Mouse (Mus musculus) heart, embryonic 10.5 days (tissue): ENCODE data around the gene Cggbp1. TPM values are rescaled to one million over a fixed set of nuclear protein-coding genes. Genes with fewer than 3 reads are reported as not detected.

ENCODE experiments used
- DNase-seq: peaks from one replicate; pipeline ENCODE4 v3.0.0-alpha.2; 2017; ENCODE audit warnings: low spot score
- H3K27ac ChIP-seq: fragments of 300-500 bp; sonication (generic); 2 replicates; pipeline ENCODE4 v1.5.1; 2016; ENCODE audit warnings: mild to moderate bottlenecking
- H3K27me3 ChIP-seq: fragments of 300-500 bp; sonication (generic); 2 replicates; pipeline ENCODE4 v1.6.1; 2016; ENCODE audit warnings: mild to moderate bottlenecking; ENCODE audit not compliant: poor library complexity, insufficient read depth, severe bottlenecking
- H3K36me3 ChIP-seq: fragments of 300-500 bp; sonication (generic); 2 replicates; pipeline ENCODE4 v1.6.1; 2016; ENCODE audit warnings: mild to moderate bottlenecking, moderate library complexity
- H3K4me1 ChIP-seq: fragments of 300-500 bp; sonication (generic); 2 replicates; pipeline ENCODE4 v1.6.1; 2016; ENCODE audit warnings: mild to moderate bottlenecking
- H3K4me3 ChIP-seq: fragments of 300-500 bp; sonication (generic); 2 replicates; pipeline ENCODE4 v1.5.1; 2016; ENCODE audit warnings: mild to moderate bottlenecking, moderate library complexity
- H3K9me3 ChIP-seq: fragments of 300-500 bp; sonication (generic); 2 replicates; pipeline ENCODE4 v1.6.1; 2016; ENCODE audit warnings: mild to moderate bottlenecking, moderate library complexity
- WGBS: fragments of 180-500 bp; shearing (Covaris S2); methylation state at CpG from one replicate; pipeline ENCODE4 v1.1.7; 2016; 5-methylcytosine and 5-hydroxymethylcytosine counted together
- polyA plus RNA-seq: library from polyadenylated mRNA; unstranded; fragments of >200 nt; fragmentation: Nextera tagmentation; extraction: Ambion mirVana; gene quantifications from 2 replicates; pipeline ENCODE4 v1.2.1, GENCODE M21; 2016

The Cggbp1 gene
- polyA plus RNA-seq, 1 experiment from 2014 or later = 67.6 TPM

DNA sequence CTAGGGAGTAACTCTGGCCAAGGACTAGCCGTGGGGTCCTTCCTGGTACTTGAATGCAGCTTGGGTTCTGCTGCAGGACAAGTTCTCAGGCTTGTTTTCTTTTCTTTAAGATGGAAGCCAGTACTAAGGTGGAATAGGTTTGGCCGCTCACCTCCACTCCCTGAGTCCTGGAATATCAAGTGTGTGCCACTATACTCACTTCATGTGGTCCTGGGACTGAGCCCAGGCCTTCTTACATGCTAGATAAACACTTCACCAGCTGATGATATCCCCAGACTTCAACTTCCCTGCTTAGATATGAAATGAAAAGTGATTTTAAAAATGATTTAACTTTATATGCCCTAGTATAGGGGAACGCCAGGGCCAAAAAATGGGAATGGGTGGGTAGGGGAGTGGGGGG is 25.5 kb downstream of the Cggbp1 start:
- H3K27me3 ChIP-seq = no peaks in the 10 kb centered on the region
- H3K9me3 ChIP-seq = no peaks in the 10 kb centered on the region
- no peak for DNase-seq
- no peaks in the 10 kb centered on the region for H3K4me1 ChIP-seq
- WGBS = 88% methylated on average over 3 of the region's 3 CpGs
- H3K4me3 ChIP-seq = no peak overlapping the region
- H3K36me3 ChIP-seq = no peaks in the 10 kb centered on the region
- H3K27ac ChIP-seq = no peak overlapping the region

DNA sequence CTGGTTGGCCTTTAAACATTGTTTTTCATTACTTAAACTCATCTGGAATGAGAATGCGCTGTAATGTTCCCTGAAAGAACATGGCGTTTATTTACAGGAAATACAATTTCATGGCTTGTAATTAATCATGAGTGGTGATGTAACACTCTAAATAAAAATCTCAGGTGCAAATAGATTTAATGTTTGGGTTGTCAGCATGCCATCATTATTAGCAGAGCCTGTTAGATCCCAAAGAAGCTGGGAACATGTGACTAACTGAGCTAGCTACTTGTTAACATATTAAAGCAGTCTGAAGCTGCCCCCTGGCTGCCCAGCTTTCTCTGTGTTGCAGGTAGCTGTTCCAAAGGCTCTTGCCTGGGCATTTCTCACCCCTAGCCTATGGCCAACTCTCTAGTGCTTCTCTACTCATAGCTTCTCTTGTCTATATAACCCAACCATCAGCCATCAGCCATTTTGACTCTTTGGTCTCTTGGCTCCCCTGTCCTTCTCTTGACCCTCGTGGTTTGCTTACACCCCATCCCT is 26.9 kb downstream of the Cggbp1 start:
- Histone ChIP-seq H3K27ac (no peak overlapping the region), H3K4me3 (no peak overlapping the region), H3K4me1 (no peaks in the 10 kb centered on the region), H3K36me3 (no peaks in the 10 kb centered on the region), H3K27me3 (no peaks in the 10 kb centered on the region), H3K9me3 (no peaks in the 10 kb centered on the region)
- 83% methylated on average over 3 of the region's 3 CpGs for WGBS
- no peak for DNase-seq

DNA sequence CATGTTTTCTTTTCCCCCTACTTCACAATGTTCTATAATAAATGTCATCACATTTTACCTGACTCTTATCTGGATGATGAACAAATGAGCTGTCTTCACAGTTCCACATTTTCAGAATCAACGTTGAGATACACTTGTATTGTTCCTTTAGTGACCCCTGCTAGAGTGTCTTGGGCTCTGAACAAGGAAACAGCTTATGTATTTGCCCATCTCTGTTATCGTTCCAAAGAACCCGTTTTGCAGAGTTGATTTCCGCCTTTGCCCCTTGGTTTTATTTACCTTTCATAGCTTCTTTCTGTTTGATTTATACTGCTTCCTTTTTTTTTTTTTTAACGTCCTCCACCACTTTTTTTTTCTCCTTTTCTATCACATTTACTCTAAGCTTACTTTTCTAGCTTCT is 27.9 kb downstream of the Cggbp1 start:
- 74% methylated on average over 5 of the region's 5 CpGs for whole genome bisulfite sequencing
- no peaks in the 10 kb centered on the region for H3K9me3 ChIP-seq
- H3K4me3 ChIP-seq = no peak overlapping the region
- peaks cover 9% of the 10 kb centered on the region for H3K4me1 ChIP-seq
- H3K27ac ChIP-seq = no peak overlapping the region
- H3K27me3 ChIP-seq = no peaks in the 10 kb centered on the region
- DNase-seq = no peak
- H3K36me3 ChIP-seq = no peaks in the 10 kb centered on the region

DNA sequence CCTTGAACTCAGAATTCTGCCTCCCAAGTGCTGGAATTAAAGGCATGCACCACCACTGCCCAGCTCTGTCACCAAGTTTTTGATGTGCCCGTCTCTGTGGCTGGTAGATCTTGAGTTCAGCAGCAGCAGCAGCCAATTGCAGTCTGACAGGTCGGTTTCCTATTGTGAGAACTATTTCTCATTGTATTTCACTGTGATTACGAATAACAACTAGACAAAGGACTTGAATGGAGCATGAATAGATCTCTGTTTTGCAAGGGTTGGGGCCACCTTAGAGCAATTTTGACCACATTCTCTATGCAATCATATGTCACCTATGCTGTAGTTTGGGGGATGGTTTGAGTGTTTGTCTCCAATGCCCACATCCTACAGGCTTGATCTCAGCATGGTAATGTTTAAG is 29.2 kb downstream of the Cggbp1 start:
- H3K27me3 ChIP-seq = no peaks in the 10 kb centered on the region
- DNase-seq = no peak
- 84% methylated on average over 3 of the region's 3 CpGs for WGBS
- no peaks in the 10 kb centered on the region for H3K36me3 ChIP-seq
- peaks cover 12% of the 10 kb centered on the region for H3K4me1 ChIP-seq
- H3K4me3 ChIP-seq = no peak overlapping the region
- no peak overlapping the region for H3K27ac ChIP-seq
- no peaks in the 10 kb centered on the region for H3K9me3 ChIP-seq

DNA sequence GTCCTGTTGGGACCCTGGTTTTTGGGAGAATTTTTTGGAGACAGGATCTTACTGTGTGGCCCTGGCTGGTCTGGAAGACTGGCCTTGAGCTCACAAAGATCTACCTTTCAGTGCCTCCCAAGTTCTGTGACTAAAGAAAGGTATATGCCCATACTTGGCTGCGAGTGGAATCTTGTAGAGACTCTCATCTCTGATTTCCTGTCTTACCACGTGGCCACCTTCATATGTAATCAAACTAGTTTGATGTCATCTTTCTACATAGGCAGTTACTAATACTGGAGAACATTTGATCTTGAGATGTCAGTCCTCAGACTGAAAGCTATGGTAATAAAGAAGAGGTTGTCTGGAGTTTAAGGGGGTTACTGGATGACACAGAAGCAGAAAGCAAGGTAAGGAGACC is 29.6 kb downstream of the Cggbp1 start:
- Histone ChIP-seq H3K4me3 (no peak overlapping the region), H3K4me1 (peaks cover 12% of the 10 kb centered on the region), H3K36me3 (no peaks in the 10 kb centered on the region), H3K27me3 (no peaks in the 10 kb centered on the region), H3K9me3 (no peaks in the 10 kb centered on the region), H3K27ac (no peak overlapping the region)
- DNase-seq = no peak
- WGBS = 80% methylated on average over 2 of the region's 2 CpGs

DNA sequence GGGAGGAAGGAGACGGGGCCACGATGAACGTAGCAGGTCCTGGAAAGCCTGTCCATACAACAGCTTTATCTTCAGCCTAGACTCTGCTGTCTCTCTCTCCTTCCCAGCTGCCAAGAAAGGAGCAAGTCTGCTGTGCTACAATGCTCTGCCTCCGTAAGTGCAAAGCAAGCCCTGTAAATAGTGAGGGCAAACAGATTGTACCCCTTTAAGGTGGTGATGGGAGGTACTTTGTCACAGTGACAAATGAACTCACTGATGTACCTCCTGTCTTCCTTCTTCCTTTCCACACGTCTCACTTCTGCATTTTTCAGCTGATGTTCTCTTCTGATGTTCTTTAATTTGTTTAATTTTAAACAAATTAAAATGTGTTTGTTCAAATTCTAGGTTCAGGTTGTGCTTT is 32.1 kb downstream of the Cggbp1 start:
- WGBS = 31% methylated on average over 5 of the region's 5 CpGs
- Histone ChIP-seq H3K4me3 (no peak overlapping the region), H3K9me3 (no peaks in the 10 kb centered on the region), H3K27ac (no peak overlapping the region), H3K36me3 (no peaks in the 10 kb centered on the region), H3K27me3 (no peaks in the 10 kb centered on the region), H3K4me1 (peaks cover 12% of the 10 kb centered on the region)
- no peak for DNase-seq

DNA sequence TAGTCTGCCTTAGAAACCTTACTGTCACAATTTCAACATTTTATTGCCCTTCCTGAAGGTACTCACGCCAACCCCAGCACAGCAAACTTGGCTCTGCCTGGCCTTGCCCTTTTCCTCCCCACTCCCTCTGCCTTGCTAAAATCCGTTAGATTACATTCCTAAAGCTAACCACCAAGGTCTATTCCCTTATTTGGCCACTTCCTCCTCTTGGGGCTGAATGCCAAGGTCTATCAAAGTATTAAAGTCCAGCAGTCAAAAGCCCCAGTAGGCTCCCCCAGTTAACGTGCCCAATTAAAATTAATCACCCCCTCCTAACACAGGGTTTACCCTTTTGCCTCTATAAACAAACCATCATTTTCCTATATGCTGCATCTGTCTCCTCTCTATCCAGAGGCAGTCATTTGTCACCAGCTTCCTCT is 32.6 kb downstream of the Cggbp1 start:
- Histone ChIP-seq H3K36me3 (no peaks in the 10 kb centered on the region), H3K27ac (no peak overlapping the region), H3K4me1 (peaks cover 12% of the 10 kb centered on the region), H3K9me3 (no peaks in the 10 kb centered on the region), H3K4me3 (no peak overlapping the region), H3K27me3 (no peaks in the 10 kb centered on the region)
- DNase-seq = no peak
- WGBS = 23% methylated on average over 3 of the region's 3 CpGs

DNA sequence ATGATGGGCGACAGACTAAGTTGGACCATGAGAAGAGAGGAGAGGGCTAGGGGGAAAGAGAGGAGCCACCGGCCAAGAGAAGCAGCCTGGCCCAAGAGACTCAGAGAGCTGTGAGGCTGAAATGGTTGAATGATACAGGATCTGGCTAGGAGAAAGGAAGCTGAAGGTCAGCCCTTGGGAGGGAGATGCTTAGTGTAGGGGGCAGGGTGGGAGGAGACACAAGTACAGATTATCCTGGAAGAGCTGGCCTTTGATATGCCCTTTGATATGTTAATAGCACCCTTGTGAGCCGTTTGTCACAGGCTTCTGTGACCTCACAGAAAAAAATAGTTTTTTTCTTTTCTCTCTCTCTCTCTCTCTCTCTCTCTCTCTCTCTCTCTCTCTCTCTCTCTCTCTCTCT is 33.3 kb downstream of the Cggbp1 start:
- peaks cover 12% of the 10 kb centered on the region for H3K4me1 ChIP-seq
- WGBS = 23% methylated on average over 3 of the region's 3 CpGs
- no peaks in the 10 kb centered on the region for H3K27me3 ChIP-seq
- H3K27ac ChIP-seq = no peak overlapping the region
- no peaks in the 10 kb centered on the region for H3K36me3 ChIP-seq
- no peaks in the 10 kb centered on the region for H3K9me3 ChIP-seq
- DNase-seq = no peak
- H3K4me3 ChIP-seq = no peak overlapping the region

DNA sequence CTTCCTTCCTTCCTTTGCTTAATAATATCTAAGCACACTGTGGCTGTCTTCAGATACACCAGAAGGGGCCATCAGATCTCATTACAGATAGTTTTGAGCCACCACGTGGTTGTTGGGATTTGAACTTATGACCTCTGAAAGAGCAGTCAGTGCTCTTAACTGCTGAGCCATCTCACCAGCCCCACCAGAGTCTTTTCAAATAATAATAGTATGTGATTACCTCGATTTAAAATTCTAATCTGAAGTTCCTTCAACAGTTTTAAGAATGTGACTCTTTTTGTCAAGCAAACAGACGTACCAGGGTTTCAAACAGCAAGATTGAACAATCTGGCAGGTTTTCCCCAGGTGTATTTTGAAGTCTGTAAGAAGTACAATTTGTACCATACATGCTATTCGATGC is 33.8 kb downstream of the Cggbp1 start:
- DNase-seq = no peak
- Histone ChIP-seq H3K36me3 (no peaks in the 10 kb centered on the region), H3K4me3 (no peak overlapping the region), H3K4me1 (peaks cover 12% of the 10 kb centered on the region), H3K27ac (no peak overlapping the region), H3K9me3 (no peaks in the 10 kb centered on the region), H3K27me3 (no peaks in the 10 kb centered on the region)
- WGBS = 50% methylated on average over 4 of the region's 4 CpGs

DNA sequence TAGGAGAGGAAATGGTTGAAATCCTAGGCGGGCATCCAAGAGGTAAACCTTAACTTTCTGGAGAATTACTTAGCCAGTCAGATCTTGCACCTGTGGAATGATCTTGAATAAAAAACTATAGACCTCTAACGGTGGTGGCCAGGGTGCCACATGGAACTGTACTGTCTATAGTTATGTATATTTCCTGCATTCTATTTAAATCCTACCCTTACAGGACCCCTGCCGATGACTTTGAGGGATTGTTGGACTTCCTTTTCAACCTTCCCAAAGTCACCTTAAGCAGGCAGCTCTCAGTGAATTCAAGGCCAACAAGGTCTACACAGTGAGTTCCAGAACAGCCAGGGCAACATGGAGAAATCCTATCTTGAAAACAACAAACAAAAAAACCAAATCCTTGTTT is 37.7 kb downstream of the Cggbp1 start:
- 87% methylated on average over 3 of the region's 3 CpGs for WGBS
- H3K27ac ChIP-seq = no peak overlapping the region

DNA sequence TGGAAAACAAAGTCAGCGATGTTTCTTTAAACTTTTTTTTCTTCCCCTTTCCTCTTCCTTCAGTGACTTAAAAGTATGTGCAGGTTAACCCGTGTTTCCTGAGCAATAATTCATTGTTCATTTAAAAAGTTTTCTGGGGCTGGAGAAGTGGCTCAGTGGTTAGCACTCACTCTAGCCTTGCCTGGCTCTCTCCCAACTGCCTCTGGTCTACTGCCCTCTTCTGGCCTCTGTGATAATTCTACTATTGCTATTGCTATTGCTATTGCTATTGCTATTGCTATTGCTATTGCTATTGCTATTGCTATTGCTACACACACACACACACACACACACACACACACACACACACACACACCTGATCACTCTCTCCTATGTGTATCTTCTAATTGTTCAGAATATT is 47.3 kb downstream of the Cggbp1 start:
- WGBS = 69% methylated on average over 2 of the region's 2 CpGs
- DNase-seq = no peak
- no peaks in the 10 kb centered on the region for H3K4me1 ChIP-seq

More for the DNA sequence above, 37.7 kb downstream of the Cggbp1 start:
- Histone ChIP-seq H3K4me3 (no peak overlapping the region), H3K36me3 (no peaks in the 10 kb centered on the region), H3K9me3 (no peaks in the 10 kb centered on the region), H3K4me1 (peaks cover 5% of the 10 kb centered on the region), H3K27me3 (no peaks in the 10 kb centered on the region)
- DNase-seq = no peak

DNA sequence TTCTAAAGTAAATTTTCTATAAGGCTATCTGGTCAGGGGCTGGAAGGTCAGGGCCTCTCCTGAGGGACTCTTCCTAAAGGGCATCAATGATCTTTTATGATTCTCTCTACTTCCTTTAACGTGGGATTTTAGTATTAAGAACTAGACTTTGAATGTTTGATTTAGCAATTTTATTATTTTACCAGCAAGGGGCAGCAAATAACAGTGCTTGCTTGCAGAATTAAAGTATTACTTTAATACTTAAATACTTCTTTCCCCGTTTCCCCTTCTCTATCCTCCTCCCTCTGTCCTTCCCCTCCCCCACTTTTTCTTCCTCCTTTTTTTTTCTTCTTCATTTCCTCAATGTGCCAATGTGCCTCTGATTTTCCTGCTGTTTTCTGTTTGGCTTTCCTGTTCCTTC is 51.5 kb downstream of the Cggbp1 start:
- Histone ChIP-seq H3K9me3 (no peaks in the 10 kb centered on the region), H3K4me3 (no peak overlapping the region), H3K36me3 (no peaks in the 10 kb centered on the region), H3K4me1 (no peaks in the 10 kb centered on the region), H3K27me3 (no peaks in the 10 kb centered on the region), H3K27ac (no peak overlapping the region)
- no peak for DNase-seq
- 48% methylated on average over 2 of the region's 2 CpGs for WGBS

More for the DNA sequence above, 47.3 kb downstream of the Cggbp1 start:
- Histone ChIP-seq H3K4me3 (no peak overlapping the region), H3K27ac (no peak overlapping the region), H3K27me3 (no peaks in the 10 kb centered on the region), H3K9me3 (no peaks in the 10 kb centered on the region), H3K36me3 (no peaks in the 10 kb centered on the region)

DNA sequence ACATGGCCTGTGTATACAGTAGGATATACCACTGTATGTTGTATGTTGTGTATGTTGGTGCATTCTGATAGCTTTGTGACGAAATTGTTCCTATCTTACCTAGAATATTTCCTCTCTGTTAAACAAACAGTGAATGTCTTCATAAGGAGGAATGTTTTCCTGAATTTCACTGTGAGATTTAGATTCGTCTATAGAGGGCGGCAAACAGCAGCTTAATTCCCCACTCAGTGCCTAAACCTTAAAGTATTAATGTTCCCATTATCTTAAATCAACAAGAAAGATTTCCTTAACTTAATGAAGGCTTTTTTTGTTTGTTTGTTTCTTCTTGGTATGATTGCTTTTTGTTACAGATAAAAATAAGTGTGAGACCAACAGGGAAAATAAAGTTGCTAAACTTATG is 55.3 kb downstream of the Cggbp1 start:
- DNase-seq = no peak
- H3K9me3 ChIP-seq = no peaks in the 10 kb centered on the region
- no peak overlapping the region for H3K27ac ChIP-seq
- 36% methylated on average over 3 of the region's 3 CpGs for WGBS
- H3K4me1 ChIP-seq = no peaks in the 10 kb centered on the region
- H3K27me3 ChIP-seq = no peaks in the 10 kb centered on the region
- H3K4me3 ChIP-seq = no peak overlapping the region
- H3K36me3 ChIP-seq = no peaks in the 10 kb centered on the region

DNA sequence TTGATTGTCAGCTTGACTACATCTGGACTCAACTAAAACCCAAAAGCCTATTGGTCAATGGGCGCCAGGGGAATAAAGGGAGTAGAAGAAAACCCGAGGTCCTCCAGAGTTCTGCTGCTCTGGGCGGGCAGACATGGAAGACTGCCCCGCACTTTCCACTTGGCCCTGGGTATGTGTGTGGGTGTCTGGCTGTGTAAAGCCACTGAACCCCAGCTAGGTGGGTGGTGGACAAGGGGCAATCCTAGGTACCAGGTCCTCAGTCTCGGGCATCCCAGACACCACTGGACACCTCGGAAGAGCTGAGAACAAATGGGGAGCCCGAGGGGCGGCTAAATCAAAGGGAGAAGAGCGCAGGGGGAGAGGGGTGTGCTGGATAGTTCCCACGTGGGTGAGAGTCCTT is 57.0 kb downstream of the Cggbp1 start:
- Histone ChIP-seq H3K27me3 (no peaks in the 10 kb centered on the region), H3K27ac (no peak overlapping the region), H3K9me3 (no peaks in the 10 kb centered on the region), H3K4me3 (no peak overlapping the region), H3K4me1 (no peaks in the 10 kb centered on the region), H3K36me3 (no peaks in the 10 kb centered on the region)
- no peak for DNase-seq
- 74% methylated on average over 10 of the region's 10 CpGs for WGBS
